In the genomic region with DNA sequence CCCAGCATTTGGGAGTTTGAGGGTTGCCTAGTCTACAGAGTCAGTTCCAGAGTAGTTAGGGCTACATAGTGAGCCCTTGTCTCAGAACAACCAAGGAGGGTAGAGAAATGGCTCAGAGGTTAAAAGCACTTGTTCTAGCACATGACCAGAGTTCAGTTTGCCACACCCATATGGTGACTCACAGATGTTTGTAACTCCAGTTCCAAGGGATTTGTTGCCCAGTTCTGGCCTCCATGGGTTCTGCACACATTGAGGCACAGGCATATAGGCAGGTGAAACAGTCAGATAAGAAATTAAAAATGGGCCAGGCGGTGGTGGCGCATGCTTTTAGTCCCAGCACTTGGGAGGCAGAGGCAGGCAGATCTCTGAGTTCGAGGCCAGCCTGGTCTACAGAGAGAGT, we compare ENCODE assay signal across 26 mouse cellular contexts. TPM values are rescaled to one million over a fixed set of nuclear protein-coding genes. Genes with fewer than 3 reads are reported as not detected.
A peak's percentile ranks its signal among the peaks of the same experiment; 100 is the strongest.
DNase-seq lines count a peak whose midpoint lies in the region; ATAC-seq lines count a peak whose summit lies in the region.
"Had no signal": no experiment of that assay in that cellular context is flagged by ENCODE, and none has a peak within 500 bp of the region (broad histone marks: within the 10 kb centered on the region; RNA-seq: fewer than 3 reads in every experiment).

No protein-coding gene starts in this region.

- no peaks in the 10 kb centered on the region for H3K36me3 ChIP-seq in midbrain, embryonic 11.5 days (ENCODE audit: control insufficient read depth, insufficient read depth, low read length)
- H3K36me3 ChIP-seq in midbrain, embryonic 13.5 days, result no peaks in the 10 kb centered on the region
- H3K36me3 ChIP-seq in hindbrain, embryonic 16.5 days (ENCODE audit: control insufficient read depth, insufficient read depth, low read length), result no peaks in the 10 kb centered on the region
- H3K36me3 ChIP-seq: embryonic facial prominence, embryonic 15.5 days; forebrain, embryonic 15.5 days; heart, embryonic 12.5 days; hindbrain, embryonic 10.5 days; limb, embryonic 10.5 days; neural tube, embryonic 15.5 days had no signal

- no peak for ATAC-seq in midbrain, embryonic 11.5 days (ENCODE audit: low FRiP score)
- no peak for ATAC-seq in midbrain, embryonic 13.5 days
- ATAC-seq in megakaryocyte progenitor cell, adult 5-6 weeks (replicated peaks; ENCODE audit: poor library complexity), result peak; percentile 41
- no peak for ATAC-seq in hindbrain, embryonic 16.5 days
- ATAC-seq in activated CD4-positive, CD25-positive, alpha-beta regulatory T cell, adult 4 months, result no peak
- ATAC-seq: forebrain, embryonic 15.5 days; hindbrain, postnatal 0 days had no signal

- no peak overlapping the region for H3K9ac ChIP-seq in midbrain, embryonic 11.5 days (ENCODE audit: low read length)
- no peak overlapping the region for H3K9ac ChIP-seq in midbrain, embryonic 13.5 days (replicated peaks)
- no peak overlapping the region for H3K9ac ChIP-seq in hindbrain, embryonic 16.5 days (ENCODE audit: low read depth, low read length)
- H3K9ac ChIP-seq: embryonic facial prominence, embryonic 15.5 days; forebrain, embryonic 15.5 days; heart, embryonic 12.5 days; neural tube, embryonic 15.5 days had no signal

- H3K4me1 ChIP-seq in midbrain, embryonic 11.5 days (ENCODE audit: control insufficient read depth, insufficient read depth, low read length), result no peaks in the 10 kb centered on the region
- H3K4me1 ChIP-seq in midbrain, embryonic 13.5 days (replicated peaks), result peaks cover 7% of the 10 kb centered on the region
- H3K4me1 ChIP-seq in hindbrain, embryonic 16.5 days (ENCODE audit: control insufficient read depth, insufficient read depth, low read depth, low read length), result peaks cover 10% of the 10 kb centered on the region; the same call in 1 of the 2 replicates

- H3K9me3 ChIP-seq in midbrain, embryonic 11.5 days (ENCODE audit: control insufficient read depth, low read length), result no peaks in the 10 kb centered on the region
- no peaks in the 10 kb centered on the region for H3K9me3 ChIP-seq in midbrain, embryonic 13.5 days
- no peaks in the 10 kb centered on the region for H3K9me3 ChIP-seq in hindbrain, embryonic 16.5 days (ENCODE audit: control insufficient read depth, low read length)
- H3K9me3 ChIP-seq: embryonic facial prominence, embryonic 15.5 days; forebrain, embryonic 15.5 days; heart, embryonic 12.5 days; hindbrain, embryonic 10.5 days; limb, embryonic 10.5 days; neural tube, embryonic 15.5 days had no signal

- no peaks in the 10 kb centered on the region for H3K27me3 ChIP-seq in midbrain, embryonic 11.5 days (ENCODE audit: control insufficient read depth, insufficient read depth, low read length)
- peaks cover 7% of the 10 kb centered on the region for H3K27me3 ChIP-seq in midbrain, embryonic 13.5 days
- 0 out of 2 replicates have a peak, but pooled peaks cover 2% of the 10 kb centered on the region for H3K27me3 ChIP-seq in hindbrain, embryonic 16.5 days (replicated peaks; ENCODE audit: control insufficient read depth, insufficient read depth, low read length)
- H3K27me3 ChIP-seq: forebrain, embryonic 15.5 days had no signal

- no peak overlapping the region for H3K27ac ChIP-seq in midbrain, embryonic 11.5 days (ENCODE audit: low read depth, low read length)
- no peak overlapping the region for H3K27ac ChIP-seq in midbrain, embryonic 13.5 days
- H3K27ac ChIP-seq in hindbrain, embryonic 16.5 days (ENCODE audit: low read depth, low read length), result no peak overlapping the region
- H3K27ac ChIP-seq: embryonic facial prominence, embryonic 15.5 days; forebrain, embryonic 15.5 days; hindbrain, embryonic 10.5 days; hindbrain, postnatal 0 days; limb, embryonic 10.5 days; neural tube, embryonic 15.5 days had no signal

- DNase-seq in midbrain, embryonic 11.5 days (ENCODE audit: low spot score, missing footprints), result peak; percentile 31
- peak; percentile 56 for DNase-seq in c-Kit-positive CD71-positive TER-119-negative erythroid progenitor cells, embryonic 14.5 days (ENCODE audit: low read depth)
- no peak for DNase-seq in kidney, adult 18-20 months
- DNase-seq: adrenal gland, adult 8-10 months; cerebellum, adult 8-10 months; cerebellum, postnatal 36 days; gastrocnemius, postnatal 10 days; heart, adult 11 months; heart, postnatal 10 days; kidney, adult 8-10 months; kidney, postnatal 10 days; liver; lung, adult 2 months; lung, postnatal 36 days; right cerebral cortex, adult 18-20 months had no signal

- no peak overlapping the region for H3K4me3 ChIP-seq in midbrain, embryonic 11.5 days (ENCODE audit: low read depth, low read length)
- H3K4me3 ChIP-seq in midbrain, embryonic 13.5 days (replicated peaks), result no peak overlapping the region
- no peak overlapping the region for H3K4me3 ChIP-seq in hindbrain, embryonic 16.5 days (ENCODE audit: low read length)
- H3K4me3 ChIP-seq: embryonic facial prominence, embryonic 15.5 days; forebrain, embryonic 15.5 days; heart, embryonic 12.5 days; hindbrain, embryonic 10.5 days; limb, embryonic 10.5 days; neural tube, embryonic 15.5 days had no signal

- WGBS in midbrain, embryonic 11.5 days, result 96% methylated on average over 3 of the region's 3 CpGs
- WGBS in midbrain, embryonic 13.5 days, result 89% methylated on average over 3 of the region's 3 CpGs
- 96% methylated on average over 3 of the region's 3 CpGs for WGBS in hindbrain, embryonic 16.5 days

- no peak overlapping the region for H3K4me2 ChIP-seq in midbrain, embryonic 11.5 days
- H3K4me2 ChIP-seq in midbrain, embryonic 13.5 days (replicated peaks), result no peak overlapping the region
- no peak overlapping the region for H3K4me2 ChIP-seq in hindbrain, embryonic 16.5 days (ENCODE audit: low read length)
- H3K4me2 ChIP-seq: embryonic facial prominence, embryonic 15.5 days; forebrain, embryonic 15.5 days; heart, embryonic 12.5 days; neural tube, embryonic 15.5 days had no signal

RNA-seq across cellular contexts. Expression of a gene that starts 6.6 kb away (rescaled TPM):
- 167 and 171 TPM in 2 replicates for polyA plus RNA-seq in midbrain, embryonic 11.5 days (2014; fragmentation: Nextera tagmentation; extraction: Ambion mirVana)
- polyA plus RNA-seq in midbrain, embryonic 13.5 days (2015; fragmentation: Nextera tagmentation; extraction: Ambion mirVana), result 307 and 321 TPM in 2 replicates
- total RNA-seq in megakaryocyte progenitor cell, adult 5-6 weeks (2015), result not detected in 2 replicates
- 0.12 TPM in 1 of 2 replicates, not detected in the other for total RNA-seq in megakaryocyte progenitor cell, adult 5-6 weeks (2017)
- polyA plus RNA-seq in hindbrain, embryonic 16.5 days (2015; fragmentation: Nextera tagmentation; extraction: Ambion mirVana), result 362 and 407 TPM in 2 replicates
- polyA plus RNA-seq in activated CD4-positive, CD25-positive, alpha-beta regulatory T cell, adult 4 months (2017; shearing (Covaris generic)), result 1 to 10 TPM; 3.5 to 4.2 TPM

RNA-seq across cellular contexts. Expression of a gene that starts 10.9 kb away (rescaled TPM):
- polyA plus RNA-seq in midbrain, embryonic 11.5 days (2014; fragmentation: Nextera tagmentation; extraction: Ambion mirVana), result 8.1 and 9.0 TPM in 2 replicates
- polyA plus RNA-seq in midbrain, embryonic 13.5 days (2015; fragmentation: Nextera tagmentation; extraction: Ambion mirVana), result 5.7 and 6.6 TPM in 2 replicates
- 1.2 and 2.2 TPM in 2 replicates for total RNA-seq in megakaryocyte progenitor cell, adult 5-6 weeks (2015)
- total RNA-seq in megakaryocyte progenitor cell, adult 5-6 weeks (2017), result 0.27 and 0.29 TPM in 2 replicates
- polyA plus RNA-seq in hindbrain, embryonic 16.5 days (2015; fragmentation: Nextera tagmentation; extraction: Ambion mirVana), result 8.7 and 9.3 TPM in 2 replicates
- polyA plus RNA-seq in activated CD4-positive, CD25-positive, alpha-beta regulatory T cell, adult 4 months (2017; shearing (Covaris generic)), result 1 to 10 TPM; 9.0 to 9.9 TPM

RNA-seq across cellular contexts. Expression of a gene that starts 15.9 kb away (rescaled TPM):
- polyA plus RNA-seq in midbrain, embryonic 11.5 days (2014; fragmentation: Nextera tagmentation; extraction: Ambion mirVana), result 2.2 and 2.7 TPM in 2 replicates
- polyA plus RNA-seq in midbrain, embryonic 13.5 days (2015; fragmentation: Nextera tagmentation; extraction: Ambion mirVana), result 3.1 and 4.5 TPM in 2 replicates
- total RNA-seq in megakaryocyte progenitor cell, adult 5-6 weeks (2015), result 7.6 and 11.5 TPM in 2 replicates
- 3.5 and 8.8 TPM in 2 replicates for total RNA-seq in megakaryocyte progenitor cell, adult 5-6 weeks (2017)
- 3.8 and 4.7 TPM in 2 replicates for polyA plus RNA-seq in hindbrain, embryonic 16.5 days (2015; fragmentation: Nextera tagmentation; extraction: Ambion mirVana)
- 100 to 1,000 TPM; 205 to 208 TPM for polyA plus RNA-seq in activated CD4-positive, CD25-positive, alpha-beta regulatory T cell, adult 4 months (2017; shearing (Covaris generic))

RNA-seq across cellular contexts. Expression of a gene that starts 34.6 kb away (rescaled TPM):
- polyA plus RNA-seq in midbrain, embryonic 11.5 days (2014; fragmentation: Nextera tagmentation; extraction: Ambion mirVana), result 14.2 and 16.5 TPM in 2 replicates
- polyA plus RNA-seq in midbrain, embryonic 13.5 days (2015; fragmentation: Nextera tagmentation; extraction: Ambion mirVana), result 24.3 and 26.9 TPM in 2 replicates
- total RNA-seq in megakaryocyte progenitor cell, adult 5-6 weeks (2015), result 10.9 and 13.4 TPM in 2 replicates
- 1.6 and 2.0 TPM in 2 replicates for total RNA-seq in megakaryocyte progenitor cell, adult 5-6 weeks (2017)
- 43.2 and 44.7 TPM in 2 replicates for polyA plus RNA-seq in hindbrain, embryonic 16.5 days (2015; fragmentation: Nextera tagmentation; extraction: Ambion mirVana)
- polyA plus RNA-seq in activated CD4-positive, CD25-positive, alpha-beta regulatory T cell, adult 4 months (2017; shearing (Covaris generic)), result 1 to 10 TPM; 1.5 to 3.2 TPM

RNA-seq across cellular contexts. Expression of a gene that starts 35.3 kb away (rescaled TPM):
- 0.80 and 1.2 TPM in 2 replicates for polyA plus RNA-seq in midbrain, embryonic 11.5 days (2014; fragmentation: Nextera tagmentation; extraction: Ambion mirVana)
- polyA plus RNA-seq in midbrain, embryonic 13.5 days (2015; fragmentation: Nextera tagmentation; extraction: Ambion mirVana), result 0.73 and 1.2 TPM in 2 replicates
- not detected in 2 replicates for total RNA-seq in megakaryocyte progenitor cell, adult 5-6 weeks (2015)
- not detected in 2 replicates for total RNA-seq in megakaryocyte progenitor cell, adult 5-6 weeks (2017)
- polyA plus RNA-seq in hindbrain, embryonic 16.5 days (2015; fragmentation: Nextera tagmentation; extraction: Ambion mirVana), result 5.1 and 6.3 TPM in 2 replicates
- under 1 TPM; 0.46 to 0.73 TPM for polyA plus RNA-seq in activated CD4-positive, CD25-positive, alpha-beta regulatory T cell, adult 4 months (2017; shearing (Covaris generic))

Comparison
In these comparisons a context has a peak if more than half of its experiments do, and no peak if none do; other contexts are left out.
1. RNA of a gene that starts 6.6 kb away (polyA plus RNA-seq): 362 to 407 TPM in hindbrain, embryonic 16.5 days, 307 to 321 TPM in midbrain, embryonic 13.5 days and 167 to 171 TPM in midbrain, embryonic 11.5 days; 3.5 to 4.2 TPM in activated CD4-positive, CD25-positive, alpha-beta regulatory T cell, adult 4 months; every median in the first group is over 10 times any median in the second.
2. RNA of a gene that starts 15.9 kb away (polyA plus RNA-seq): 205 to 208 TPM in activated CD4-positive, CD25-positive, alpha-beta regulatory T cell, adult 4 months; 3.8 to 4.7 TPM in hindbrain, embryonic 16.5 days, 3.1 to 4.5 TPM in midbrain, embryonic 13.5 days and 2.2 to 2.7 TPM in midbrain, embryonic 11.5 days; every median in the first group is over 10 times any median in the second.